28 mouse cellular contexts compared by ENCODE assay signal in genomic region chr19:36665641-36666040, GRCm38 (mm10).
DNase-seq lines count a peak whose midpoint lies in the region; ATAC-seq and TF ChIP-seq lines count a peak whose summit lies in the region.
"Had no signal": no experiment of that assay in that cellular context is flagged by ENCODE, and none has a peak within 500 bp of the region (broad histone marks: within the 10 kb centered on the region; RNA-seq: fewer than 3 reads in every experiment).

No protein-coding gene starts in this region.

- H3K27me3 ChIP-seq in heart, embryonic 10.5 days (ENCODE audit: insufficient read depth, poor library complexity, severe bottlenecking): no peaks in the 10 kb centered on the region
- no peaks in the 10 kb centered on the region for H3K27me3 ChIP-seq in heart, embryonic 15.5 days
- no peaks in the 10 kb centered on the region for H3K27me3 ChIP-seq in liver, postnatal 0 days (ENCODE audit: insufficient read depth, low read length)
- no peaks in the 10 kb centered on the region for H3K27me3 ChIP-seq in liver, embryonic 12.5 days (replicated peaks)
- H3K27me3 ChIP-seq: CH12.LX; embryonic facial prominence, embryonic 12.5 days; embryonic facial prominence, embryonic 15.5 days had no signal

- 58% methylated on average over 5 of the region's 5 CpGs for WGBS in heart, embryonic 10.5 days
- 53% methylated on average over 5 of the region's 5 CpGs for WGBS in heart, embryonic 15.5 days
- WGBS in liver, postnatal 0 days (ENCODE audit: insufficient replicate concordance): 47% methylated on average over 5 of the region's 5 CpGs
- WGBS in liver, embryonic 12.5 days (ENCODE audit: insufficient replicate concordance): 58% methylated on average over 5 of the region's 5 CpGs

- no peak for TF ChIP-seq CTCF in liver, postnatal 0 days (IDR thresholded peaks at IDR 0.05; ENCODE audit: low read depth)

- H3K9me3 ChIP-seq in heart, embryonic 10.5 days: no peaks in the 10 kb centered on the region
- no peaks in the 10 kb centered on the region for H3K9me3 ChIP-seq in heart, embryonic 15.5 days (replicated peaks)
- H3K9me3 ChIP-seq in liver, postnatal 0 days (ENCODE audit: low read length): no peaks in the 10 kb centered on the region
- H3K9me3 ChIP-seq in liver, embryonic 12.5 days (replicated peaks): no peaks in the 10 kb centered on the region
- H3K9me3 ChIP-seq: embryonic facial prominence, embryonic 12.5 days; embryonic facial prominence, embryonic 15.5 days; G1E had no signal

- H3K4me1 ChIP-seq in heart, embryonic 10.5 days: peaks cover 68% of the 10 kb centered on the region
- H3K4me1 ChIP-seq in heart, embryonic 15.5 days (replicated peaks): peaks cover 67% of the 10 kb centered on the region
- H3K4me1 ChIP-seq in liver, postnatal 0 days (ENCODE audit: insufficient read depth): peaks cover 14% of the 10 kb centered on the region; the same call in 1 of the 2 replicates
- H3K4me1 ChIP-seq in liver, embryonic 12.5 days: no peaks in the 10 kb centered on the region
- H3K4me1 ChIP-seq: embryonic facial prominence, embryonic 15.5 days had no signal

- DNase-seq in heart, embryonic 10.5 days (ENCODE audit: low spot score): no peak
- DNase-seq in heart, postnatal 10 days: no peak
- no peak for DNase-seq in heart, adult 8-10 months (ENCODE audit: low spot score)
- no peak for DNase-seq in liver, postnatal 0 days
- DNase-seq in layer of hippocampus, postnatal 36 days: no peak
- DNase-seq: adrenal gland, adult 2 months; adrenal gland, postnatal 14 days; B cell, adult 2 months; cerebellum, adult 11 months; cerebellum, adult 2 months; cerebellum, adult 9-11 months; cerebellum, postnatal 25 days; forebrain, postnatal 0 days; gastrocnemius, adult 2 months; gastrocnemius, postnatal 14 days; heart, adult 2 months; heart, postnatal 14 days; heart, postnatal 4 days had no signal

- no peak for TF ChIP-seq EP300 in liver, postnatal 0 days (IDR thresholded peaks at IDR 0.05; ENCODE audit: low read depth)

- no peak overlapping the region for H3K4me3 ChIP-seq in heart, embryonic 10.5 days
- no peak overlapping the region for H3K4me3 ChIP-seq in heart, embryonic 15.5 days
- no peak overlapping the region for H3K4me3 ChIP-seq in liver, postnatal 0 days (ENCODE audit: low read depth, low read length)
- no peak overlapping the region for H3K4me3 ChIP-seq in liver, embryonic 12.5 days
- H3K4me3 ChIP-seq: embryonic facial prominence, embryonic 12.5 days; embryonic facial prominence, embryonic 15.5 days; gastrocnemius, adult 2 months; heart, adult 2 months had no signal

- H3K4me2 ChIP-seq in heart, embryonic 15.5 days: no peak overlapping the region
- H3K4me2 ChIP-seq in liver, postnatal 0 days (ENCODE audit: low read depth, low read length): no peak overlapping the region
- H3K4me2 ChIP-seq in liver, embryonic 12.5 days: no peak overlapping the region
- H3K4me2 ChIP-seq: embryonic facial prominence, embryonic 12.5 days; embryonic facial prominence, embryonic 15.5 days; hindbrain, embryonic 14.5 days had no signal

- no peak for ATAC-seq in heart, embryonic 15.5 days (replicated peaks; ENCODE audit: insufficient number of reproducible peaks, insufficient read depth, low FRiP score, low read depth)
- peak; percentile 31; the same call in 1 of the 2 replicates for ATAC-seq in liver, postnatal 0 days
- ATAC-seq in liver, embryonic 12.5 days: no peak
- ATAC-seq: forebrain, embryonic 14.5 days; forebrain, postnatal 0 days; hindbrain, postnatal 0 days; inflammation-experienced regulatory T-cells, adult 6 months had no signal

- H3K9ac ChIP-seq in heart, embryonic 15.5 days: no peak overlapping the region
- H3K9ac ChIP-seq in liver, postnatal 0 days (replicated peaks): no peak overlapping the region
- no peak overlapping the region for H3K9ac ChIP-seq in liver, embryonic 12.5 days
- H3K9ac ChIP-seq: embryonic facial prominence, embryonic 12.5 days; embryonic facial prominence, embryonic 15.5 days; forebrain, postnatal 0 days; hindbrain, embryonic 14.5 days had no signal

- no peaks in the 10 kb centered on the region; the same call in 1 of the 2 replicates for H3K36me3 ChIP-seq in heart, embryonic 10.5 days
- H3K36me3 ChIP-seq in heart, embryonic 15.5 days: 0 out of 2 replicates have a peak, but pooled peaks cover 3% of the 10 kb centered on the region
- H3K36me3 ChIP-seq in liver, postnatal 0 days (replicated peaks; ENCODE audit: insufficient read depth, low read length): no peaks in the 10 kb centered on the region
- no peaks in the 10 kb centered on the region for H3K36me3 ChIP-seq in liver, embryonic 12.5 days
- H3K36me3 ChIP-seq: embryonic facial prominence, embryonic 12.5 days; embryonic facial prominence, embryonic 15.5 days; G1E had no signal

- H3K27ac ChIP-seq in heart, embryonic 10.5 days: peak overlapping the region; percentile 83
- H3K27ac ChIP-seq in heart, embryonic 15.5 days: peak overlapping the region; percentile 74; the same call in 1 of the 2 replicates
- H3K27ac ChIP-seq in liver, postnatal 0 days (ENCODE audit: low read depth): no peak overlapping the region; the same call in 1 of the 2 replicates
- H3K27ac ChIP-seq in liver, embryonic 12.5 days: no peak overlapping the region
- H3K27ac ChIP-seq: embryonic facial prominence, embryonic 12.5 days; embryonic facial prominence, embryonic 15.5 days; gastrocnemius, adult 2 months; heart, adult 2 months; hindbrain, embryonic 14.5 days; hindbrain, postnatal 0 days had no signal

- intact Hi-C loops in heart, postnatal 10 days (cut with DNase I): no loop called here

Comparison
In these comparisons a context has a peak if more than half of its experiments do, and no peak if none do; other contexts are left out.
1. H3K27ac ChIP-seq: peak in heart, embryonic 10.5 days (single experiment) and heart, embryonic 15.5 days (single experiment); none in liver, postnatal 0 days (single experiment) and liver, embryonic 12.5 days (single experiment).